Mouse (Mus musculus) layer of hippocampus, postnatal 14 days (tissue): ENCODE measurements around the gene Selplg. TPM values are rescaled to one million over a fixed set of nuclear protein-coding genes. Genes with fewer than 3 reads are reported as not detected.

Experiments
- DNase-seq, 2 experiments: peaks; one replicate each; pipeline ENCODE4 v3.0.0; 2021 to 2022; ENCODE audit warnings: low spot score in 2 of 2, mixed read lengths in 1 of 2
- long read RNA-seq, 2 experiments: library from polyadenylated mRNA; stranded (forward); transcript quantifications; one replicate each; pipeline ENCODE4 v2.0.0; 2021
- total RNA-seq, 2 experiments: library from RNA; stranded (reverse); gene quantifications; 2 replicates each; pipeline ENCODE4 v1.2.3; 2021

Selplg gene
- 10 to 100 TPM; 26.5 to 29.3 TPM for total RNA-seq
- long read RNA-seq, experiment 1, transcript Selplg-201 (2 exons, 1,855 nt), result major isoform, 41 of 51 reads
- long read RNA-seq, experiment 1, partial matches to known transcripts, result 0 of 51 reads
- long read RNA-seq, experiment 1, other reads (novel, unspliced or antisense), result 8 of 51 reads
- long read RNA-seq, experiment 2, transcript Selplg-201 (2 exons, 1,855 nt), result major isoform, 44 of 48 reads
- long read RNA-seq, experiment 2, partial matches to known transcripts, result 0 of 48 reads
- long read RNA-seq, experiment 2, other reads (novel, unspliced or antisense), result 4 of 48 reads

GRCm38 (mm10) chr5:113832490-113832901 is at the start of gene Selplg:
Selplg (minus strand) TSS chr5:113832644.
- no peak for DNase-seq

GRCm38 (mm10) chr5:113881136-113881535 is 48.7 kb upstream of the Selplg start:
- DNase-seq, result no peak

GRCm38 (mm10) chr5:113878943-113879617 is 46.6 kb upstream of the Selplg start:
- DNase-seq, result no peak

- DNase-seq, result no peak
Measured at GRCm38 (mm10) chr5:113877565-113877964, 45.1 kb upstream of the Selplg start.

GRCm38 (mm10) chr5:113876176-113876575 is 43.7 kb upstream of the Selplg start:
- no peak for DNase-seq

- no peak for DNase-seq
Measured at GRCm38 (mm10) chr5:113875625-113876024, 43.2 kb upstream of the Selplg start.

- DNase-seq, result no peak
Measured at GRCm38 (mm10) chr5:113874063-113875024, 41.9 kb upstream of the Selplg start.

GRCm38 (mm10) chr5:113872936-113873912 is 40.8 kb upstream of the Selplg start:
- peak; percentile 57 to 72 for DNase-seq

- DNase-seq, result peak; percentile 68 to 73
Measured at GRCm38 (mm10) chr5:113871903-113872548, 39.6 kb upstream of the Selplg start.

GRCm38 (mm10) chr5:113870393-113871040 is 38.1 kb upstream of the Selplg start:
- DNase-seq, result no peak

- DNase-seq, result no peak
Measured at GRCm38 (mm10) chr5:113869132-113869531, 36.7 kb upstream of the Selplg start.

GRCm38 (mm10) chr5:113864992-113865391 is 32.5 kb upstream of the Selplg start:
- no peak for DNase-seq

- DNase-seq, result no peak
Measured at GRCm38 (mm10) chr5:113863994-113864393, 31.6 kb upstream of the Selplg start.

- no peak for DNase-seq
Measured at GRCm38 (mm10) chr5:113862418-113862817, 30.0 kb upstream of the Selplg start.

- no peak for DNase-seq
Measured at GRCm38 (mm10) chr5:113861294-113861693, 28.9 kb upstream of the Selplg start.

- DNase-seq, result no peak
Measured at GRCm38 (mm10) chr5:113858971-113859370, 26.5 kb upstream of the Selplg start.

- DNase-seq, result no peak
Measured at GRCm38 (mm10) chr5:113858550-113858949, 26.1 kb upstream of the Selplg start.

- DNase-seq, result no peak
Measured at GRCm38 (mm10) chr5:113857631-113858030, 25.2 kb upstream of the Selplg start.

- DNase-seq, result no peak
Measured at GRCm38 (mm10) chr5:113856631-113857030, 24.2 kb upstream of the Selplg start.
